Comparison of ENCODE assay signal across 13 mouse cellular contexts in the genomic region with DNA sequence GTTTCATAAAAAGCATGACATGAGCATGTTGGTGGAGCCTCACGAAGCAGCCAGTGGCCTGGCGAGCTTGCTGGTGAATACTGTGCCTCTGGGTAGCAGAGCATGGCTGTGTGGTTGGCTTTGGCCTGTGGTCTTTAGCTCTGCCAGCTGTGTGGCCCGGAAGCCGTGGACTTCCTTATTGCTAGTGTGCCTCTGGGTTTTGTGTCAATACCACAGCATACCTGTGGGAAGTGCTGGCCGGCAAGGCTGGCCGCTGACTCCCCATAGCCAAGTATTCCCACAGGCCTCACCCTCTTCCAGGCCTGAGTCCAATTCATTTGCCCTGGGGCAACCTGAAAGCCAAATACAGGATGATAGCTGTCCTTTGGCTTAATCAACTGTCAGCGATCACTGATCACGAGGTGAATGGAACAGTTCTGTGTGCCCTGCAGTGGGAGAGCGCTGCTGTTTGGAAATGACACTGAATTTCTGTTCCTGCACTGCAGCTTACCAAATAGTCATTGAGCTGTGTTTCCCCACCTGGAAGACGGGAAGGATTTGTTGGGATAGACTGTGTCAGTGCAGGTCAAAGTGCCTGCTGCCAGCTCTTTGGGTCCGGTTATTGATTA. TPM values are rescaled to one million over a fixed set of nuclear protein-coding genes. Genes with fewer than 3 reads are reported as not detected.
DNase-seq lines count a peak whose midpoint lies in the region; ATAC-seq and TF ChIP-seq lines count a peak whose summit lies in the region.
"Had no signal": no experiment of that assay in that cellular context is flagged by ENCODE, and none has a peak within 500 bp of the region (broad histone marks: within the 10 kb centered on the region; RNA-seq: fewer than 3 reads in every experiment).

No protein-coding gene starts in this region.

- no peak overlapping the region for H3K4me2 ChIP-seq in lung, postnatal 0 days (replicated peaks; ENCODE audit: low read depth, low read length)
- no peak overlapping the region for H3K4me2 ChIP-seq in stomach, postnatal 0 days (replicated peaks; ENCODE audit: low read depth)
- no peak overlapping the region for H3K4me2 ChIP-seq in hindbrain, embryonic 11.5 days (replicated peaks; ENCODE audit: low read depth, low read length)
- H3K4me2 ChIP-seq: heart, embryonic 11.5 days; hindbrain, embryonic 15.5 days; liver, embryonic 13.5 days had no signal

- H3K4me1 ChIP-seq in lung, postnatal 0 days (ENCODE audit: insufficient read depth, low read depth, low read length): no peaks in the 10 kb centered on the region
- H3K4me1 ChIP-seq in stomach, postnatal 0 days (replicated peaks; ENCODE audit: control insufficient read depth, insufficient read depth): peaks cover 4% of the 10 kb centered on the region; the same call in 1 of the 2 replicates
- H3K4me1 ChIP-seq in hindbrain, embryonic 11.5 days (replicated peaks; ENCODE audit: control insufficient read depth, insufficient read depth, low read length): no peaks in the 10 kb centered on the region

- TF ChIP-seq CTCF in lung, postnatal 0 days (IDR thresholded peaks at IDR 0.05): no peak
- no peak for TF ChIP-seq CTCF in stomach, postnatal 0 days (IDR thresholded peaks at IDR 0.05; ENCODE audit: low read depth)

- peak; percentile 61 for ATAC-seq in lung, postnatal 0 days
- ATAC-seq in stomach, postnatal 0 days (ENCODE audit: low FRiP score, low TSS enrichment): peak; percentile 90
- ATAC-seq in hindbrain, embryonic 11.5 days (ENCODE audit: low FRiP score): no peak
- ATAC-seq: midbrain, embryonic 16.5 days had no signal

- no peaks in the 10 kb centered on the region for H3K9me3 ChIP-seq in lung, postnatal 0 days (ENCODE audit: low read length)
- no peaks in the 10 kb centered on the region for H3K9me3 ChIP-seq in stomach, postnatal 0 days (ENCODE audit: control insufficient read depth, low read length)
- no peaks in the 10 kb centered on the region for H3K9me3 ChIP-seq in hindbrain, embryonic 11.5 days (ENCODE audit: control insufficient read depth, low read length)
- H3K9me3 ChIP-seq: hindbrain, embryonic 15.5 days; liver, embryonic 13.5 days had no signal

- TF ChIP-seq EP300 in lung, postnatal 0 days (IDR thresholded peaks at IDR 0.05): no peak
- no peak for TF ChIP-seq EP300 in stomach, postnatal 0 days (optimal IDR thresholded peaks at IDR 0.05)

- no peak overlapping the region for H3K9ac ChIP-seq in lung, postnatal 0 days (replicated peaks; ENCODE audit: low read depth)
- no peak overlapping the region for H3K9ac ChIP-seq in stomach, postnatal 0 days (ENCODE audit: low read length)
- no peak overlapping the region for H3K9ac ChIP-seq in hindbrain, embryonic 11.5 days (ENCODE audit: low read depth, low read length)
- H3K9ac ChIP-seq: hindbrain, embryonic 15.5 days; liver, embryonic 13.5 days had no signal

- H3K27me3 ChIP-seq in lung, postnatal 0 days (replicated peaks; ENCODE audit: insufficient read depth, low read length): no peaks in the 10 kb centered on the region
- H3K27me3 ChIP-seq in stomach, postnatal 0 days (ENCODE audit: control insufficient read depth, insufficient read depth, low read length): no peaks in the 10 kb centered on the region
- no peaks in the 10 kb centered on the region for H3K27me3 ChIP-seq in hindbrain, embryonic 11.5 days (ENCODE audit: control insufficient read depth, insufficient read depth, low read length)
- H3K27me3 ChIP-seq: hindbrain, embryonic 15.5 days had no signal

- no peaks in the 10 kb centered on the region for H3K36me3 ChIP-seq in lung, postnatal 0 days (ENCODE audit: insufficient read depth, low read length)
- no peaks in the 10 kb centered on the region for H3K36me3 ChIP-seq in stomach, postnatal 0 days (ENCODE audit: control insufficient read depth, insufficient read depth, low read length)
- H3K36me3 ChIP-seq in hindbrain, embryonic 11.5 days (ENCODE audit: control insufficient read depth, insufficient read depth, low read length): no peaks in the 10 kb centered on the region
- H3K36me3 ChIP-seq: hindbrain, embryonic 15.5 days; liver, embryonic 13.5 days had no signal

- peak; percentile 14 for DNase-seq in adrenal gland, postnatal 10 days
- no peak for DNase-seq in adrenal gland, adult 8-10 months
- peak; percentile 20 to 25 for DNase-seq in spleen, postnatal 36 days (ENCODE audit: low spot score in 2 of 2)
- DNase-seq in spleen, adult 18-20 months: no peak
- DNase-seq in lung, postnatal 0 days (ENCODE audit: low spot score): peak; percentile 54
- DNase-seq in stomach, postnatal 0 days (ENCODE audit: low spot score): peak; percentile 56
- DNase-seq in left cerebral cortex, adult 18-20 months (ENCODE audit: low spot score in 2 of 2): no peak
- DNase-seq in hindbrain, embryonic 11.5 days (ENCODE audit: low spot score): no peak
- DNase-seq: liver, embryonic 13.5 days; thymus, adult 18-20 months had no signal

- 69% methylated on average over 11 of the region's 11 CpGs for WGBS in lung, postnatal 0 days
- WGBS in stomach, postnatal 0 days: 72% methylated on average over 11 of the region's 11 CpGs
- WGBS in hindbrain, embryonic 11.5 days: 81% methylated on average over 11 of the region's 11 CpGs

- no peak overlapping the region for H3K4me3 ChIP-seq in lung, postnatal 0 days (ENCODE audit: low read depth, low read length)
- no peak overlapping the region for H3K4me3 ChIP-seq in stomach, postnatal 0 days (ENCODE audit: low read depth, low read length)
- H3K4me3 ChIP-seq in hindbrain, embryonic 11.5 days (ENCODE audit: low read depth, low read length): no peak overlapping the region
- H3K4me3 ChIP-seq: hindbrain, embryonic 15.5 days; liver, embryonic 13.5 days had no signal

- H3K27ac ChIP-seq in lung, postnatal 0 days (ENCODE audit: low read length): no peak overlapping the region
- no peak overlapping the region for H3K27ac ChIP-seq in stomach, postnatal 0 days (replicated peaks)
- no peak overlapping the region for H3K27ac ChIP-seq in hindbrain, embryonic 11.5 days (ENCODE audit: low read depth, low read length)
- H3K27ac ChIP-seq: hindbrain, embryonic 15.5 days; liver, embryonic 13.5 days had no signal

RNA-seq across cellular contexts. Expression of a gene that starts 29.0 kb away (rescaled TPM):
- total RNA-seq in adrenal gland, postnatal 10 days (2021): under 1 TPM; 0.63 to 0.82 TPM
- under 1 TPM in 3 of 4 experiments, not detected in 1; 0.10 to 0.17 (median 0.15) TPM for total RNA-seq in adrenal gland, adult 8-10 months (2022)
- polyA plus RNA-seq in lung, postnatal 0 days (2015; fragmentation: Nextera tagmentation; extraction: Ambion mirVana): 4.3 and 5.6 TPM in 2 replicates
- 10.7 and 12.8 TPM in 2 replicates for polyA plus RNA-seq in stomach, postnatal 0 days (2015; fragmentation: Nextera tagmentation; extraction: Ambion mirVana)
- total RNA-seq in left cerebral cortex, adult 18-20 months (2021): under 1 TPM; 0.16 to 0.51 TPM
- polyA plus RNA-seq in hindbrain, embryonic 11.5 days (2014; fragmentation: Nextera tagmentation; extraction: Ambion mirVana): 0.13 and 0.17 TPM in 2 replicates
- polyA plus RNA-seq: hindbrain, embryonic 15.5 days had no signal

Comparison
In these comparisons a context has a peak if more than half of its experiments do, and no peak if none do; other contexts are left out.
1. DNase-seq: peak in adrenal gland, postnatal 10 days (single experiment), spleen, postnatal 36 days (2 of 2), lung, postnatal 0 days (single experiment) and stomach, postnatal 0 days (single experiment); none in adrenal gland, adult 8-10 months (single experiment), spleen, adult 18-20 months (0 of 2), left cerebral cortex, adult 18-20 months (0 of 2) and hindbrain, embryonic 11.5 days (single experiment).